Mouse (Mus musculus): Measurements from ENCODE around the gene Cbfb. TPM values are rescaled to one million over a fixed set of nuclear protein-coding genes. Genes with fewer than 3 reads are reported as not detected.

Gene Cbfb
- total RNA-seq, 1 experiment, result 47.0 TPM

- in situ Hi-C loops (cut with MboI; ENCODE audit: low sequenced_read_pairs in 2 of 2, unreplicated experiment in 2 of 2), result no loop called here
- H3K9me3 ChIP-seq (ENCODE audit: control insufficient read depth, insufficient read depth, low read depth, low read length), result no peaks in the 10 kb centered on the region
- DNase-seq (ENCODE audit: low read depth, low spot score), result no peak
- H3K4me3 ChIP-seq (ENCODE audit: insufficient read depth in 1 of 2, low read depth in 1 of 2, low read length in 2 of 2, poor library complexity in 1 of 2, severe bottlenecking in 1 of 2), result peak overlapping the region; percentile 31 to 39; a peak in 3 of 4 replicates
- no peaks in the 10 kb centered on the region for H3K36me3 ChIP-seq (ENCODE audit: control insufficient read depth, insufficient read depth, low read length, poor library complexity, severe bottlenecking)
- no peaks in the 10 kb centered on the region for H3K4me1 ChIP-seq (ENCODE audit: control insufficient read depth in 2 of 2, insufficient read depth in 2 of 2, low read length in 2 of 2, poor library complexity in 1 of 2)
- no peak overlapping the region for H3K9ac ChIP-seq (ENCODE audit: insufficient read depth, low read depth, low read length, poor library complexity, severe bottlenecking)
- H3K27ac ChIP-seq (ENCODE audit: insufficient read depth, low read depth, low read length, poor library complexity, severe bottlenecking), result no peak overlapping the region
- no peak for TF ChIP-seq MAFK (IDR thresholded peaks at IDR 0.05; ENCODE audit: insufficient read depth, low read depth, low read length)
- TF ChIP-seq CHD2 (IDR thresholded peaks at IDR 0.05; ENCODE audit: low read depth, low read length), result no peak
- TF ChIP-seq ZNF384 (IDR thresholded peaks at IDR 0.05; ENCODE audit: low read depth, low read length), result no peak
- TF ChIP-seq ZC3H11A (IDR thresholded peaks at IDR 0.05; ENCODE audit: borderline replicate concordance, low read depth, low read length), result no peak
- TF ChIP-seq HCFC1 (IDR thresholded peaks at IDR 0.05; ENCODE audit: borderline replicate concordance, insufficient read depth, low read length), result no peak
Measured at GRCm38 (mm10) chr8:105142395-105142794, 28.1 kb upstream of the Cbfb start.

- no peak overlapping the region for H3K4me3 ChIP-seq (ENCODE audit: insufficient read depth in 1 of 2, low read depth in 1 of 2, low read length in 2 of 2, poor library complexity in 1 of 2, severe bottlenecking in 1 of 2)
- H3K36me3 ChIP-seq (ENCODE audit: control insufficient read depth, insufficient read depth, low read length, poor library complexity, severe bottlenecking), result no peaks in the 10 kb centered on the region
- peaks cover 0 to 5% of the 10 kb centered on the region in 2 experiments; a peak in 3 of 4 replicates for H3K4me1 ChIP-seq (ENCODE audit: control insufficient read depth in 2 of 2, insufficient read depth in 2 of 2, low read length in 2 of 2, poor library complexity in 1 of 2)
- no peak for TF ChIP-seq ZC3H11A (IDR thresholded peaks at IDR 0.05; ENCODE audit: borderline replicate concordance, low read depth, low read length)
- peak; percentile 48; the same call in 1 of the 2 replicates for TF ChIP-seq MAFK (IDR thresholded peaks at IDR 0.05; ENCODE audit: insufficient read depth, low read depth, low read length)
- no peak for DNase-seq (ENCODE audit: low read depth, low spot score)
- H3K27ac ChIP-seq (ENCODE audit: insufficient read depth, low read depth, low read length, poor library complexity, severe bottlenecking), result no peak overlapping the region
- H3K9me3 ChIP-seq (ENCODE audit: control insufficient read depth, insufficient read depth, low read depth, low read length), result no peaks in the 10 kb centered on the region
- H3K9ac ChIP-seq (ENCODE audit: insufficient read depth, low read depth, low read length, poor library complexity, severe bottlenecking), result no peak overlapping the region
- in situ Hi-C loops (cut with MboI; ENCODE audit: low sequenced_read_pairs in 2 of 2, unreplicated experiment in 2 of 2), result no loop called here
Measured at GRCm38 (mm10) chr8:105151654-105152053, 18.8 kb upstream of the Cbfb start.

- Histone ChIP-seq H3K27ac (ENCODE audit: insufficient read depth, low read depth, low read length, poor library complexity, severe bottlenecking) (no peak overlapping the region), H3K36me3 (ENCODE audit: control insufficient read depth, insufficient read depth, low read length, poor library complexity, severe bottlenecking) (no peaks in the 10 kb centered on the region)
- in situ Hi-C loops (cut with MboI; ENCODE audit: low sequenced_read_pairs in 2 of 2, unreplicated experiment in 2 of 2), result no loop called here
Measured at GRCm38 (mm10) chr8:105152623-105153398, 17.7 kb upstream of the Cbfb start.

GRCm38 (mm10) chr8:105154316-105154715, 16.2 kb upstream of the Cbfb start:
- Histone ChIP-seq H3K4me3 (ENCODE audit: insufficient read depth in 1 of 2, low read depth in 1 of 2, low read length in 2 of 2, poor library complexity in 1 of 2, severe bottlenecking in 1 of 2) (no peak overlapping the region), H3K9ac (ENCODE audit: insufficient read depth, low read depth, low read length, poor library complexity, severe bottlenecking) (no peak overlapping the region), H3K27ac (ENCODE audit: insufficient read depth, low read depth, low read length, poor library complexity, severe bottlenecking) (no peak overlapping the region), H3K36me3 (ENCODE audit: control insufficient read depth, insufficient read depth, low read length, poor library complexity, severe bottlenecking) (no peaks in the 10 kb centered on the region), H3K9me3 (ENCODE audit: control insufficient read depth, insufficient read depth, low read depth, low read length) (no peaks in the 10 kb centered on the region), H3K4me1 (ENCODE audit: control insufficient read depth in 2 of 2, insufficient read depth in 2 of 2, low read length in 2 of 2, poor library complexity in 1 of 2) (peaks cover 0 to 5% of the 10 kb centered on the region in 2 experiments; a peak in 3 of 4 replicates)
- DNase-seq (ENCODE audit: low read depth, low spot score), result no peak
- no peak for TF ChIP-seq HCFC1 (IDR thresholded peaks at IDR 0.05; ENCODE audit: borderline replicate concordance, insufficient read depth, low read length)
- no peak for TF ChIP-seq ZNF384 (IDR thresholded peaks at IDR 0.05; ENCODE audit: low read depth, low read length)
- TF ChIP-seq MAFK (IDR thresholded peaks at IDR 0.05; ENCODE audit: insufficient read depth, low read depth, low read length), result no peak
- TF ChIP-seq ZC3H11A (IDR thresholded peaks at IDR 0.05; ENCODE audit: borderline replicate concordance, low read depth, low read length), result no peak
- TF ChIP-seq CHD2 (IDR thresholded peaks at IDR 0.05; ENCODE audit: low read depth, low read length), result no peak
- in situ Hi-C loops (cut with MboI; ENCODE audit: low sequenced_read_pairs in 2 of 2, unreplicated experiment in 2 of 2), result no loop called here

More at GRCm38 (mm10) chr8:105152623-105153398, 17.7 kb upstream of the Cbfb start:
- peak overlapping the region; percentile 48; the same call in 1 of the 2 replicates for H3K9ac ChIP-seq (ENCODE audit: insufficient read depth, low read depth, low read length, poor library complexity, severe bottlenecking)
- peaks cover 0 to 5% of the 10 kb centered on the region in 2 experiments; a peak in 3 of 4 replicates for H3K4me1 ChIP-seq (ENCODE audit: control insufficient read depth in 2 of 2, insufficient read depth in 2 of 2, low read length in 2 of 2, poor library complexity in 1 of 2)
- no peak for TF ChIP-seq CHD2 (IDR thresholded peaks at IDR 0.05; ENCODE audit: low read depth, low read length)
- TF ChIP-seq ZNF384 (IDR thresholded peaks at IDR 0.05; ENCODE audit: low read depth, low read length), result no peak
- no peak for TF ChIP-seq ZC3H11A (IDR thresholded peaks at IDR 0.05; ENCODE audit: borderline replicate concordance, low read depth, low read length)
- peak overlapping the region; percentile 5 to 54; a peak in 3 of 4 replicates for H3K4me3 ChIP-seq (ENCODE audit: insufficient read depth in 1 of 2, low read depth in 1 of 2, low read length in 2 of 2, poor library complexity in 1 of 2, severe bottlenecking in 1 of 2)
- DNase-seq (ENCODE audit: low read depth, low spot score), result no peak
- H3K9me3 ChIP-seq (ENCODE audit: control insufficient read depth, insufficient read depth, low read depth, low read length), result no peaks in the 10 kb centered on the region

All from ES-E14 (cell line).